Mouse (Mus musculus) lung, postnatal 0 days (tissue): ENCODE results near the gene Bri3. TPM values are rescaled to one million over a fixed set of nuclear protein-coding genes. Genes with fewer than 3 reads are reported as not detected.
A peak's percentile ranks its signal among the peaks of the same experiment; 100 is the strongest.

Source experiments
- ATAC-seq: fragments of 200-750 bp; cut with Nextera tagmentation; 2 replicates; pipeline ENCODE4 v1.8.0; 2017; ENCODE audit warnings: moderate library complexity
- DNase-seq: peaks from one replicate; pipeline ENCODE4 v3.0.0-alpha.2; 2016; ENCODE audit warnings: low spot score
- H3K27ac ChIP-seq: fragments of 300-500 bp; sonication (generic); 2 replicates; pipeline ENCODE4 v1.5.1; 2014; ENCODE audit warnings: antibody characterized with exemption, mild to moderate bottlenecking, low read length, mixed read lengths
- H3K27me3 ChIP-seq: fragments of 300-500 bp; sonication (generic); replicated peaks from 2 replicates; pipeline ENCODE4 v1.6.1; 2014; ENCODE audit warnings: low read length, mixed read lengths; ENCODE audit not compliant: insufficient read depth
- H3K36me3 ChIP-seq: fragments of 300-500 bp; sonication (generic); 2 replicates; pipeline ENCODE4 v1.6.1; 2014; ENCODE audit warnings: low read length, mixed read lengths; ENCODE audit not compliant: insufficient read depth
- H3K4me1 ChIP-seq: fragments of 300-500 bp; sonication (generic); 2 replicates; pipeline ENCODE4 v1.6.1; 2014; ENCODE audit warnings: antibody characterized with exemption, low read depth, low read length, mixed read lengths; ENCODE audit not compliant: insufficient read depth
- H3K4me2 ChIP-seq: fragments of 300-500 bp; sonication (generic); replicated peaks from 2 replicates; pipeline ENCODE4 v1.6.1; 2014; ENCODE audit warnings: low read depth, mild to moderate bottlenecking, low read length, moderate library complexity, mixed read lengths
- H3K4me3 ChIP-seq: fragments of 300-500 bp; sonication (generic); 2 replicates; pipeline ENCODE4 v1.5.1; 2014; ENCODE audit warnings: low read depth, low read length
- H3K9ac ChIP-seq: fragments of 300-500 bp; sonication (generic); replicated peaks from 2 replicates; pipeline ENCODE4 v1.6.1; 2014; ENCODE audit warnings: low read depth, mild to moderate bottlenecking
- H3K9me3 ChIP-seq: fragments of 300-500 bp; sonication (generic); 2 replicates; pipeline ENCODE4 v1.6.1; 2016; ENCODE audit warnings: low read length, mixed read lengths
- CTCF ChIP-seq: IDR thresholded peaks from 2 replicates; pipeline ENCODE4 v1.5.1; 2016; ENCODE audit warnings: antibody characterized with exemption, mild to moderate bottlenecking
- EP300 ChIP-seq: IDR thresholded peaks from 2 replicates; pipeline ENCODE4 v1.6.1; 2016; ENCODE audit warnings: antibody characterized with exemption, mild to moderate bottlenecking, control low read depth
- WGBS: fragments of 180-500 bp; shearing (Covaris S2); extraction: QIAGEN DNeasy Blood & Tissue Kit; methylation state at CpG from one replicate; pipeline ENCODE4 v1.1.7; 2014; 5-methylcytosine and 5-hydroxymethylcytosine counted together
- polyA plus RNA-seq: library from polyadenylated mRNA; unstranded; fragments of >200 nt; fragmentation: Nextera tagmentation; extraction: Ambion mirVana; gene quantifications from 2 replicates; pipeline ENCODE4 v1.2.1, GENCODE M21; 2015

Gene Bri3
- polyA plus RNA-seq, 1 experiment from 2014 or later, result 286 TPM

DNA sequence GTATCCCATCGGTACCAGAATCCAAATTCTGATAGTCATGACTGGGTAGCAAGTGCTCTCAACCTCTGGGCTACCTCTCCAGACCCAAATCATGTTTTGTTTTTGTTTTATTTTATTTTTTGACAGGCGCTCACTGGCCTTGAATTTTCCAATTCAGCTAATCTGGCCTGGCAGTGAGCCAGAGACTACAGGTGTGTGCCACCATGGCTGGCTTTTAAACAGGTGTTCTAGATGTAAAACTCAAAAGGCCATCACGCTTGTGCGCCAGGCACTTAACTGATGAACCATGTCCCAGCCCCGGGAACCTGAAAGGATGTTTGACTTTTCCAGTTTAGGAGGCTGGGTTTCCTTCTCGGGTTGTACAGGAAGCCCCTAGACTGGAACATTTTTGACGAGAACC, 2.4 kb downstream of the Bri3 start:
- H3K9me3 ChIP-seq, result no peaks in the 10 kb centered on the region
- no peaks in the 10 kb centered on the region for H3K36me3 ChIP-seq
- H3K4me1 ChIP-seq, result peaks cover 10% of the 10 kb centered on the region; the same call in 1 of the 2 replicates
- no peak for TF ChIP-seq EP300
- no peak for TF ChIP-seq CTCF
- 0 out of 2 replicates have a peak overlapping the region, but pooled peaks have one; percentile 64 for H3K27ac ChIP-seq
- 41% methylated on average over 7 of the region's 7 CpGs for WGBS
- H3K27me3 ChIP-seq, result no peaks in the 10 kb centered on the region
- ATAC-seq (no peak), DNase-seq (no peak)
- no peak overlapping the region for H3K9ac ChIP-seq
- no peak overlapping the region for H3K4me2 ChIP-seq
- H3K4me3 ChIP-seq, result no peak overlapping the region

- H3K4me2 ChIP-seq, result no peak overlapping the region
- no peak overlapping the region for H3K4me3 ChIP-seq
- peaks cover 10% of the 10 kb centered on the region; the same call in 1 of the 2 replicates for H3K4me1 ChIP-seq
- H3K27me3 ChIP-seq, result no peaks in the 10 kb centered on the region
- no peak for DNase-seq
- 46% methylated on average over 10 of the region's 10 CpGs for WGBS
- TF ChIP-seq CTCF, result no peak
- no peak for TF ChIP-seq EP300
- no peaks in the 10 kb centered on the region for H3K9me3 ChIP-seq
- H3K27ac ChIP-seq, result peak overlapping the region; percentile 64
- no peaks in the 10 kb centered on the region for H3K36me3 ChIP-seq
- no peak overlapping the region for H3K9ac ChIP-seq
- no peak; the same call in 1 of the 2 replicates for ATAC-seq
Observed at GRCm38 (mm10) chr5:144247307-144247706, 3.1 kb downstream of the Bri3 start.

DNA sequence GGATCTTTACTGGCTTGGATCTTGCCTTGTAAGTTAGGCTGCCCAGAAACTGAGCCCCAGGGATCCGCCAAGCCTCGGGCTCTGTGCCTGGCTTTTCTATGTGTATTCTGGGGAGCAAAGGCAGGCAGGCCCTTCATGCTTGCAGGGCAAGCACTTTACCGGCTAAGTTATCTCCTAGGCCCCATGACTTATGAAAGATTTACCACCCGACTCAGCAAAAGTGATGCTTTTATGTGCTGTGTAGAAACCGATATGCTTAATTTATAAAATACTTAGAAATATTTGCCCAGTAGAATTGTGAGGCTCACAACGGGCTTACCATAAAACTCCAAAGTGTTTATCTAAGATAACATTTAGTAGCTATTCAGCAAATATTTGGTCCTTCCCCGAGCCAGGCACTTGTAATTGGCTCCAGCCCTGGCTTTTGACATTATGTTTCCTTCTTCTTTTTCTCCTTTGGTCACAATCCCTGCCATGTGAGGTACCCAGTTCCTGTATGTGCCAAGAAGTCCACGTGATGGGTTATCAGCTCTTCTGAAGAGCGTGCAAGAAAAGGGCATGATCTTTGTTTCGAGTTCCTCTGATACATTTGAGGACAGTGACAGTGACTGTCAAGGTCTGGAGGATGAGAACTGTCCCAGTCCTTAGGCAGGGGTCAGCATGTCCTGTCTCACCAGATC, 3.8 kb downstream of the Bri3 start:
- no peak overlapping the region for H3K4me3 ChIP-seq
- peak; percentile 87 for ATAC-seq
- WGBS, result 34% methylated on average over 10 of the region's 10 CpGs
- no peaks in the 10 kb centered on the region for H3K9me3 ChIP-seq
- TF ChIP-seq CTCF, result no peak
- peak; percentile 94 for TF ChIP-seq EP300
- no peaks in the 10 kb centered on the region for H3K27me3 ChIP-seq
- H3K36me3 ChIP-seq, result no peaks in the 10 kb centered on the region
- peak; percentile 92 for DNase-seq
- H3K9ac ChIP-seq, result no peak overlapping the region
- H3K4me1 ChIP-seq, result peaks cover 10% of the 10 kb centered on the region; the same call in 1 of the 2 replicates
- peak overlapping the region; percentile 64; the same call in 1 of the 2 replicates for H3K27ac ChIP-seq
- H3K4me2 ChIP-seq, result 0 out of 2 replicates have a peak overlapping the region, but pooled peaks have one; percentile 1

DNA sequence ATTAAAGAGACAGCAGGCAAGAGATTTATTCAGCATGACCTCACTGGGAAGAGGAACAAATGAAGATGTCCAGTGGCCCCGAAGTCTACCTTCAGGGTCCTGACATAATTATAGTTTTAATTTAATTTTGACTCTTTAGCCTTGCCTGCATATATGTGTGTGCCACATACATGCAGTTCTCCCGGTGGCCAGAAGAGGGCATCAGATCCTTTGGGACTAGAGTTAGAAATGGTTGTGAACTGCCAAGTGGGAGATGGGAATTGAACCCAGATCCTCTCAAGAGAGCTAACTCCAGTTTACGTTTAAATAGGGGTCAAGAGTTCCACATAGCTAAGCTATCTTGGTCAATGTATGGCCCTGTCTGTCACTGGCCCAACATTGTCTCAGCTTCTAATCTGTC, 5.6 kb downstream of the Bri3 start:
- no peaks in the 10 kb centered on the region for H3K9me3 ChIP-seq
- no peak overlapping the region for H3K4me3 ChIP-seq
- peaks cover 15% of the 10 kb centered on the region; the same call in 1 of the 2 replicates for H3K4me1 ChIP-seq
- no peaks in the 10 kb centered on the region for H3K36me3 ChIP-seq
- DNase-seq, result no peak
- no peak for ATAC-seq
- 80% methylated on average over 3 of the region's 3 CpGs for WGBS
- TF ChIP-seq EP300, result no peak
- TF ChIP-seq CTCF, result peak; percentile 60
- no peak overlapping the region for H3K4me2 ChIP-seq
- H3K9ac ChIP-seq, result no peak overlapping the region
- H3K27ac ChIP-seq, result no peak overlapping the region
- H3K27me3 ChIP-seq, result no peaks in the 10 kb centered on the region

DNA sequence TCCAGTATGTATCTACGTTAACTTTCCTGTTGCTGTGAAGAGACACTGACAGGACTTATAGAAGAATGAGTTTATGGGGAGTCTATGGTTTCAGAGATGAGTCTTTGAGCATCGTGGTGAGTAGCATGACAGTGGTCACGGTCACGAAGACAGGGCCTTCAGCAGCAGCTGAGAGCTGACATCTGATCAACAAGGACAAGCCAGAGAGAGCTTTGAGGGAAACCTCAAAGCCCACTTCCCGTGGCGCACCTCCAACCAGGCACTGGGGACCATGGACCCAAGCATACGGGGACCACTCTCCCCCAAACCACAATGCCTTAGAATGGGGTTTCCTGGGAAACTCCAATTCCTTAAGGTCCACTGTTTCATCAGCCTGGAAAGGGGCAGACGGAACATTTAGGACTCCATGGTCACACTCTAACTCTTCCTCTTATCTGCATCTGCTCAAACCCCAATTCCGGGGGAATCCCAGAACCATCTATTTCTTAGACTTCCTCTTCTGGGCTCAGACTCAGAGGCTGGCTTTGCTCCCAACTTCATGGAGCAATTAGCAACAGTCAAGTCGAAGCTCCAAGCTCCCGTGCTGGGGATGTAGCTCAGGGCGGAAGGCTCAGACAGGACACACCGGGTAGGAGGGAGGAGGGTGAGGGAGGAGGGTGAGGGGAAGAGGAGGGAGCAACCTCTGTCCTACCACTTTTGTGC, 7.8 kb downstream of the Bri3 start:
- H3K4me2 ChIP-seq, result no peak overlapping the region
- no peaks in the 10 kb centered on the region for H3K9me3 ChIP-seq
- no peak overlapping the region for H3K27ac ChIP-seq
- no peaks in the 10 kb centered on the region for H3K36me3 ChIP-seq
- H3K9ac ChIP-seq, result no peak overlapping the region
- H3K27me3 ChIP-seq, result no peaks in the 10 kb centered on the region
- ATAC-seq (no peak), DNase-seq (no peak)
- peaks cover 13% of the 10 kb centered on the region; the same call in 1 of the 2 replicates for H3K4me1 ChIP-seq
- WGBS, result 80% methylated on average over 13 of the region's 13 CpGs
- no peak for TF ChIP-seq CTCF
- no peak for TF ChIP-seq EP300
- H3K4me3 ChIP-seq, result no peak overlapping the region

DNA sequence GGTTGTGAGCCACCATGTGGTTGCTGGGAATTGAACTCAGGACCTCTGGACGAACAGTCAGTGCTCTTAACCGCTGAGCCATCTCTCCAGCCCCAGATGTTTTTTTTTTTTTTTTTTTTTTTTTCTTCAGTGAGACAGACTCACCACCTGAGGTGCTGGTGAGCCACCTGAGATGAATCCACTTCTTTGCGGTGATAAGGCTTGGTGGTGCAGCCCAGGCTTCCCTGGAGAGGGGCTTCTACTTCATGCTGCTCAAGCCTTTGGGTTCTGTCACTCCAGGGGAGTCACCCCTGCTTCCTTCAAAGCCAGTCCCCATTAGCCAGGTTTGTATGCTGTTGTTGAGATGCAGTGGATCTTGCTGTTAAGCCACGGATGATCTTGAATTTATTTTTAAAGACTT, 9.0 kb downstream of the Bri3 start:
- TF ChIP-seq CTCF (peak; percentile 37), EP300 (no peak)
- no peaks in the 10 kb centered on the region for H3K27me3 ChIP-seq
- ATAC-seq (no peak), DNase-seq (no peak)
- H3K27ac ChIP-seq, result no peak overlapping the region
- H3K4me2 ChIP-seq, result no peak overlapping the region
- no peaks in the 10 kb centered on the region for H3K9me3 ChIP-seq
- no peak overlapping the region for H3K9ac ChIP-seq
- H3K4me1 ChIP-seq, result peaks cover 13% of the 10 kb centered on the region
- no peaks in the 10 kb centered on the region for H3K36me3 ChIP-seq
- H3K4me3 ChIP-seq, result no peak overlapping the region
- 70% methylated on average over 4 of the region's 4 CpGs for WGBS
